Mouse (Mus musculus) bone marrow macrophage, adult 2 months (primary cell): ENCODE results near the gene Hoxa4.

Source experiments
- CTCF ChIP-seq: IDR thresholded peaks from 2 replicates; pipeline ENCODE4 v1.5.1; 2012; ENCODE audit warnings: low read depth, mild to moderate bottlenecking, low read length, moderate library complexity
- POLR2A ChIP-seq: IDR thresholded peaks from 2 replicates; pipeline ENCODE4 v1.6.1; 2012; ENCODE audit warnings: mild to moderate bottlenecking, low read depth, low read length, borderline replicate concordance

GRCm38 (mm10) chr6:52223939-52224760 lies 32.6 kb upstream of the Hoxa4 start:
- TF ChIP-seq CTCF, result no peak
- TF ChIP-seq POLR2A, result no peak
